Mouse (Mus musculus) B cell, adult (primary cell): ENCODE data around the gene Cd164l2. TPM values are rescaled to one million over a fixed set of nuclear protein-coding genes. Genes with fewer than 3 reads are reported as not detected.

ENCODE experiments used
- total RNA-seq: library from RNA; stranded (reverse); gene quantifications from 4 replicates; pipeline ENCODE4 v1.2.4, GENCODE M21; 2023; ENCODE audit not compliant: inconsistent age

Cd164l2 gene
- total RNA-seq = 1.8 to 3.3 TPM (median 2.1 TPM) in 4 replicates

DNA sequence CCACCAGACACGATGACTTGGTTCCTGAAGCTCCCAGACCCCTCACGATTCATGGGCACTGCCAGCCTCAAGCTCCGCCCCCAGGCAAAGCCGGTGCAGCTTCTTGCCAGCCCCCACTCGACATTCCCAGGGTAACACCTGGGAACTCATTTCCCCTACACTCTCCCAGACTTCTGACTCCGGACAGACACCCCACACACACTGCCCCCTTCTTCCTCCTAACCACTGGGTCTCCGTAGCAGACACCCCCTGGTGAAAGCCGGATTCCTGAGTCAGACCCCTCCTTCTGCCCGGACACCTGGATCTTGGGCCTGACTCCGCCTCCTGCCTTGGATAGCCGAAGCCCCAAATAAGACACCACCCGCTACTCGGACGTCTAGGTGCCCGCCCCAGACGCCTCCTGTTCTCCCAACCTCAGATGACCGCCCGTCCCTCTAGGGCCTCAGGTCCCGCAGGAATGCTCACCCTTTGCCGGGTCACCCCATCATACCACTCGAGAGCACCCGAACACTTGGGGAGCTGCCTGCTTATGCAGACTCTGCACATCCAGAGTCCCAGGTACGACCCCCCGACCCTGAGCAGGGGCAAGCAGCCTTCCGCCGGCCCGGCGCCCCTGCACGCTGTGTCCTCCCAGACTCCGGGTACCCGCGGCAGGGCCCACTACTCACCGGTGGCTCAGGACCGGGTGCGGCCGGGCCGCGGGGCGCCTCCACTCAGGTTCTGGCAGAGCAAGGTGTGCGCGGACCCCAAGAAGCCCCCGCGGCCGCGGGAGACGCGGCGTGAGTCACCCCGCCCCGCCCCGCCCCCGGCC, at the start of gene Cd164l2, which contains the start of gene Gpr3:
TSS of gene Cd164l2 (plus strand) at position 381 of the 811 bp plus-strand sequence.
TSS of gene Gpr3 (minus strand) at position 786 of the 811 bp plus-strand sequence.

DNA sequence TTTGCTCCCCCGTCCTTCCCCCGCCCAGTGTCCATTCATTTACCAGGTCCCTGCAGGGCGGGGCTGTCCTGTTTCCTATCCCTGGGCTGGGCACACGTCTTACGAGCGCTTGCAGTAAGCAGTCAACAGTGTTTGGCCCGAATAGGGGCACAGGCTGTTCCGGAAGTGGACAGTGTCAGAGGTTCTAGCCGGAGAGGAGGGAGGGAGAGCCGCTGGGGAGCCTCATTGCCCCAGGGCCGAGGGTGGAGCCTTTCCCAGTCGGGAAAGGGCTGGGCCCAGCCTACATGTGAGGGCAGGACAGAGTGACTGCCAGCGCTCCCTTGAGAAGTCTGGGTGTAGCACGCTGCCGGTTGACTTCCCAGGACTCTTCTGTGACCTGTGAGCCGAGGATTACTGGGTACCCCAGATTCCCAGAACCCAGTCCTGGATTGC, 28.6 kb downstream of the Cd164l2 start, which contains the start of gene Map3k6:
TSS of gene Map3k6 (plus strand) at position 329 of the 432 bp plus-strand sequence.

DNA sequence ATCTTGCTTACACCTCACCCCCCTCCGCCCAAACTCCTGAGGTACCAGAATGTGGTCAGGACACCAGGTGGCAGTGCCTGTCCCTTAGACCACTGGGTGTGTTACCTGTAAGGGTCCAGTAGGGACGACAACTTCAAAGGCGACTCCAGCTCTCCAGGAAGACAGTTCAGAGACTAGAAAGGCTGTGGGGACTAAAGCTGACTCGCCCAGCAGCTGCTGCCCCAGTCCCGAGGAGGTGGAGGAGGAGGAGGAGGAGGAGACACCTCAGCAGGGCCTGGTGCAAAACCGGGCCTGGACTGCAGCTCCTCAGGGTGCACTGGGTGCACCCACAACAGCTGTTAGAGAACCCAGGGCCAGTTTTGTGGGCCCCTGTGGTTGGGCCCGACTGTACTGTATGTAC, 51.0 kb downstream of the Cd164l2 start, which contains the start of gene Sytl1:
TSS of gene Sytl1 (minus strand) at position 232 of the 400 bp plus-strand sequence.

Other genes starting within 250 kb of the Cd164l2 start
- gene Fgr, start 238.0 kb upstream of the Cd164l2 start, total RNA-seq = 29.1 to 35.3 TPM (median 33.7 TPM) in 4 replicates
- 67.0 to 73.4 TPM (median 70.2 TPM) in 4 replicates for gene Ahdc1, start 200.9 kb upstream of the Cd164l2 start, total RNA-seq
- 280 to 329 TPM (median 305 TPM) in 4 replicates for gene Wasf2, start 81.6 kb upstream of the Cd164l2 start, total RNA-seq
- 3.3 to 4.3 TPM (median 4.1 TPM) in 4 replicates for gene Gpr3, start 405 bp downstream of the Cd164l2 start, total RNA-seq
- gene Map3k6, start 28.7 kb downstream of the Cd164l2 start, total RNA-seq = 0.39 to 0.69 TPM (median 0.45 TPM) in 3 of 4 replicates, not detected in the other
- gene Sytl1, start 51.0 kb downstream of the Cd164l2 start, total RNA-seq = 0.78 to 1.3 TPM (median 0.98 TPM) in 4 replicates
- gene Tmem222, start 65.7 kb downstream of the Cd164l2 start, total RNA-seq = 45.5 to 59.9 TPM (median 55.0 TPM) in 4 replicates
- gene Wdtc1, start 141.3 kb downstream of the Cd164l2 start, total RNA-seq = 39.5 to 56.0 TPM (median 41.1 TPM) in 4 replicates
- gene Slc9a1, start 157.6 kb downstream of the Cd164l2 start, total RNA-seq = 45.8 to 52.1 TPM (median 48.3 TPM) in 4 replicates